Mouse (Mus musculus) liver, embryonic 14.5 days (tissue): ENCODE results near the gene Ksr2.

ENCODE experiments used
- CTCF ChIP-seq: IDR thresholded peaks from 2 replicates; pipeline ENCODE4 v1.5.1; 2016; ENCODE audit warnings: antibody characterized with exemption, low read depth, control low read depth
- EP300 ChIP-seq: IDR thresholded peaks from 2 replicates; pipeline ENCODE4 v1.6.1; 2016; ENCODE audit warnings: antibody characterized with exemption, low read depth

DNA sequence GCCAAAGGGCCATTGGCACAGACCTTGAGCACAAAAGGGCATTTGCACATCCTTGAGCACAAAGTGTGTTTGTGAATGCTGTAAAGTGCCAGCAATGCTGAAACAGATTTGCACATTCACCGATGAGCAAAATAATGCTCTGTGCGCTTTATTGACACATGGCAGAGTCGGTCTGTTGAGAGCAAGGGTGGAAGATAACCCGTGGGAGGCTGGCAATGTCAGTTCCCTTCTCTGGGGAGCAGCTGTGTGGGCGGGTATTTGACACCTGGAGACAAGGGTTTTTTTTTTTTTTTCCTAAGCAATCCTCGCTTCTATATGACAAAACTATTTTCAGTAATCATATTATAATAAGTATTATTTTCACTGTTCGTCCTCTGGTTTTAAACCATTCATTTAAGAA, 389.8 kb downstream of the Ksr2 start:
- no peak for TF ChIP-seq CTCF
- no peak for TF ChIP-seq EP300
